Mouse (Mus musculus) heart, postnatal 0 days (tissue): ENCODE measurements around the gene Serpina3j.

Experiments
- CTCF ChIP-seq: IDR thresholded peaks from 2 replicates; pipeline ENCODE4 v1.5.1; 2016; ENCODE audit warnings: antibody characterized with exemption, control low read depth, low read depth
- EP300 ChIP-seq: IDR thresholded peaks from 2 replicates; pipeline ENCODE4 v1.6.1; 2016; ENCODE audit warnings: antibody characterized with exemption, low read depth

- TF ChIP-seq CTCF (no peak), EP300 (no peak)
Measured at GRCm38 (mm10) chr12:104345707-104346106, 31.4 kb downstream of the Serpina3j start.
